Mouse (Mus musculus): ENCODE measurements around the gene Tada2b. TPM values are rescaled to one million over a fixed set of nuclear protein-coding genes. Genes with fewer than 3 reads are reported as not detected.

The Tada2b gene
- polyA plus RNA-seq, 1 experiment from 2014 or later, result 1.2 TPM

GRCm38 (mm10) chr5:36474283-36474682 is 9.8 kb downstream of the Tada2b start:
- Histone ChIP-seq H3K27ac (ENCODE audit: low read depth) (no peak overlapping the region), H3K4me3 (ENCODE audit: low read depth, low read length) (no peak overlapping the region), H3K9me3 (ENCODE audit: low read length) (no peaks in the 10 kb centered on the region), H3K4me2 (ENCODE audit: low read depth, low read length) (no peak overlapping the region), H3K4me1 (ENCODE audit: insufficient read depth) (peaks cover 12% of the 10 kb centered on the region), H3K9ac (replicated peaks) (no peak overlapping the region), H3K36me3 (replicated peaks; ENCODE audit: insufficient read depth, low read length) (peaks cover 49% of the 10 kb centered on the region), H3K27me3 (ENCODE audit: insufficient read depth, low read length) (no peaks in the 10 kb centered on the region)
- ATAC-seq, result peak; percentile 64
- TF ChIP-seq CTCF (IDR thresholded peaks at IDR 0.05; ENCODE audit: low read depth), result peak; percentile 90
- no peak for TF ChIP-seq EP300 (IDR thresholded peaks at IDR 0.05; ENCODE audit: low read depth)
- WGBS (ENCODE audit: insufficient replicate concordance), result 84% methylated on average over 5 of the region's 5 CpGs
- peak; percentile 81 for DNase-seq

- H3K4me3 ChIP-seq (ENCODE audit: low read depth, low read length), result no peak overlapping the region
- H3K36me3 ChIP-seq (replicated peaks; ENCODE audit: insufficient read depth, low read length), result peaks cover 52% of the 10 kb centered on the region
- H3K4me2 ChIP-seq (ENCODE audit: low read depth, low read length), result no peak overlapping the region
- H3K9me3 ChIP-seq (ENCODE audit: low read length), result no peaks in the 10 kb centered on the region
- no peak for DNase-seq
- no peaks in the 10 kb centered on the region for H3K27me3 ChIP-seq (ENCODE audit: insufficient read depth, low read length)
- no peak overlapping the region for H3K27ac ChIP-seq (ENCODE audit: low read depth)
- no peak for ATAC-seq
- H3K9ac ChIP-seq (replicated peaks), result no peak overlapping the region
- peaks cover under 1% of the 10 kb centered on the region for H3K4me1 ChIP-seq (ENCODE audit: insufficient read depth)
- WGBS (ENCODE audit: insufficient replicate concordance), result 84% methylated on average over 4 of the region's 4 CpGs
- TF ChIP-seq EP300 (IDR thresholded peaks at IDR 0.05; ENCODE audit: low read depth) (no peak), CTCF (IDR thresholded peaks at IDR 0.05; ENCODE audit: low read depth) (no peak)
These were observed 11.0 kb downstream of the Tada2b start for GRCm38 (mm10) chr5:36472876-36473655.

- no peak for ATAC-seq
- no peaks in the 10 kb centered on the region for H3K27me3 ChIP-seq (ENCODE audit: insufficient read depth, low read length)
- H3K27ac ChIP-seq (ENCODE audit: low read depth), result no peak overlapping the region
- no peak overlapping the region for H3K4me2 ChIP-seq (ENCODE audit: low read depth, low read length)
- H3K4me3 ChIP-seq (ENCODE audit: low read depth, low read length), result no peak overlapping the region
- H3K9ac ChIP-seq (replicated peaks), result no peak overlapping the region
- TF ChIP-seq CTCF (IDR thresholded peaks at IDR 0.05; ENCODE audit: low read depth) (no peak), EP300 (IDR thresholded peaks at IDR 0.05; ENCODE audit: low read depth) (no peak)
- peaks cover 52% of the 10 kb centered on the region for H3K36me3 ChIP-seq (replicated peaks; ENCODE audit: insufficient read depth, low read length)
- peaks cover 6% of the 10 kb centered on the region for H3K4me1 ChIP-seq (ENCODE audit: insufficient read depth)
- no peaks in the 10 kb centered on the region for H3K9me3 ChIP-seq (ENCODE audit: low read length)
- 91% methylated on average over 8 of the region's 8 CpGs for WGBS (ENCODE audit: insufficient replicate concordance)
- no peak for DNase-seq
These were observed 12.9 kb downstream of the Tada2b start for GRCm38 (mm10) chr5:36471206-36471605.

GRCm38 (mm10) chr5:36465889-36466288 is 18.2 kb downstream of the Tada2b start:
- H3K9me3 ChIP-seq (ENCODE audit: low read length), result no peaks in the 10 kb centered on the region
- H3K4me2 ChIP-seq (ENCODE audit: low read depth, low read length), result peak overlapping the region; percentile 94
- H3K9ac ChIP-seq (replicated peaks), result peak overlapping the region; percentile 94
- ATAC-seq (no peak), DNase-seq (no peak)
- 3% methylated on average over 8 of the region's 8 CpGs for WGBS (ENCODE audit: insufficient replicate concordance)
- H3K27me3 ChIP-seq (ENCODE audit: insufficient read depth, low read length), result no peaks in the 10 kb centered on the region
- H3K27ac ChIP-seq (ENCODE audit: low read depth), result peak overlapping the region; percentile 99
- peak overlapping the region; percentile 99 for H3K4me3 ChIP-seq (ENCODE audit: low read depth, low read length)
- H3K36me3 ChIP-seq (replicated peaks; ENCODE audit: insufficient read depth, low read length), result peaks cover 18% of the 10 kb centered on the region
- peaks cover 19% of the 10 kb centered on the region for H3K4me1 ChIP-seq (ENCODE audit: insufficient read depth)
- TF ChIP-seq CTCF (IDR thresholded peaks at IDR 0.05; ENCODE audit: low read depth), result no peak
- TF ChIP-seq EP300 (IDR thresholded peaks at IDR 0.05; ENCODE audit: low read depth), result 0 out of 2 replicates have a peak, but pooled peaks have one; percentile 13

GRCm38 (mm10) chr5:36464709-36465661 is 19.1 kb downstream of the Tada2b start, which contains the start of gene Grpel1:
TSS of gene Grpel1 (plus strand) at chr5:36464998.
- Histone ChIP-seq H3K4me2 (ENCODE audit: low read depth, low read length) (peak within 1 kb of the TSS; percentile 94), H3K27ac (ENCODE audit: low read depth) (peak within 1 kb of the TSS; percentile 99), H3K4me3 (ENCODE audit: low read depth, low read length) (peak within 1 kb of the TSS; percentile 99), H3K4me1 (ENCODE audit: insufficient read depth) (peaks cover 19% of the 10 kb centered on the region), H3K27me3 (ENCODE audit: insufficient read depth, low read length) (no peaks in the 10 kb centered on the region), H3K9me3 (ENCODE audit: low read length) (no peaks in the 10 kb centered on the region), H3K36me3 (replicated peaks; ENCODE audit: insufficient read depth, low read length) (peaks cover 9% of the 10 kb centered on the region), H3K9ac (replicated peaks) (peak within 1 kb of the TSS; percentile 94)
- TF ChIP-seq CTCF (IDR thresholded peaks at IDR 0.05; ENCODE audit: low read depth) (0 out of 2 replicates have a peak, but pooled peaks have one; percentile 1), EP300 (IDR thresholded peaks at IDR 0.05; ENCODE audit: low read depth) (no peak)
- 1% methylated on average over 68 of the region's 68 CpGs for WGBS (ENCODE audit: insufficient replicate concordance)
- DNase-seq (peak; percentile 98), ATAC-seq (peak; percentile 94)

GRCm38 (mm10) chr5:36463391-36463790 is 20.7 kb downstream of the Tada2b start:
- Histone ChIP-seq H3K4me2 (ENCODE audit: low read depth, low read length) (no peak overlapping the region), H3K27ac (ENCODE audit: low read depth) (no peak overlapping the region), H3K4me1 (ENCODE audit: insufficient read depth) (peaks cover 19% of the 10 kb centered on the region), H3K9me3 (ENCODE audit: low read length) (no peaks in the 10 kb centered on the region), H3K4me3 (ENCODE audit: low read depth, low read length) (no peak overlapping the region), H3K27me3 (ENCODE audit: insufficient read depth, low read length) (no peaks in the 10 kb centered on the region), H3K36me3 (replicated peaks; ENCODE audit: insufficient read depth, low read length) (no peaks in the 10 kb centered on the region), H3K9ac (replicated peaks) (no peak overlapping the region)
- no peak for DNase-seq
- no peak for ATAC-seq
- TF ChIP-seq EP300 (IDR thresholded peaks at IDR 0.05; ENCODE audit: low read depth), result no peak
- TF ChIP-seq CTCF (IDR thresholded peaks at IDR 0.05; ENCODE audit: low read depth), result no peak
- WGBS (ENCODE audit: insufficient replicate concordance), result 68% methylated on average over 5 of the region's 5 CpGs
